Mouse (Mus musculus) T-helper 17 cell (primary cell): ENCODE measurements around the gene Pdzd2.

Experiments used
- in situ Hi-C, 2 experiments: fragments of 300-600 bp; cut with MboI, MseI; formaldehyde crosslinking; loops; 1 replicate in 1 of 2; 2 replicates in 1 of 2; pipeline ENCODE4 v1.15.1; 2025; ENCODE audit warnings: high pct_unique_total_duplicates in 2 of 2

Gene Pdzd2

GRCm38 (mm10) chr15:12435910-12436309 lies 303.8 kb downstream of the Pdzd2 start:
- in situ Hi-C loops, result no loop called here

GRCm38 (mm10) chr15:12433893-12434599 lies 305.7 kb downstream of the Pdzd2 start:
- in situ Hi-C loops, result no loop called here

- in situ Hi-C loops, result no loop called here
These were observed 306.8 kb downstream of the Pdzd2 start for GRCm38 (mm10) chr15:12432879-12433278.

DNA sequence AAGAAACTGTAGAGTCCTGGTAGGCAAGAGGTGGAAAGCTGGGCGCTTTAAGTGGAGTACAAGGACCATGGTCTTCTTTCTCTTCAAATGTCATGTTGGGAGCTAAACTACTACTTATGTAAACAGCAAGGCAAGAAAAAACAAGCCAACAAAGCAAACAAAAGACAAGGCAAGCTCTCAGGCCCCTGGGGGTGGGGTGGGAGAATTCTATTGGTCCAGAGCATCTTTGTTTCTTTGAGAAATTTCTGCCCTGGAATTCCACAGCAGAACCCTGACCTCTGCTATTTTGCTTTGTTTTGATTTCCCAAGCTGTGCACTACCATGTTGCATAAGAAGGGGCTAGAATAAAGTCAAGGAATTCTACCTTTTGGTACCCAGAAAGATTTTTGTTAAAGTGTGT lies 307.4 kb downstream of the Pdzd2 start:
- in situ Hi-C loops, result no loop called here

DNA sequence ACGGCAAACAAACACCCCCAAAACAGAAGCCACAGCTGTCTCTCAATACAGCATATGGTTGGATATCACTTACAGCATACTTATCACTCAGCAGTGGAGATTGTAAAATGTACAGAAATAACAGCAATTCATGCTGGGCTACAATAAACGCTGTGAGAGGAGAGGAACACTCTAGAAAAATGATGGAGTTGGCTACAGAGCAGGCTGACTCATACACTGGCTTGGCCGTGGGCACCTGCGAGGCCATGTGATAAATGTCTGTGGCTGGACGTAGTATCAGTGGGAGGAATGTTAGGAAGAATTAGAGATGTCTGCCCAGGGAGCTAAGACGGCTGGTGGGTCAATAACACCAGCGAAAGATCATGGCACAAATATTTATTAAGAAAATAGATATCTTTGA lies 308.0 kb downstream of the Pdzd2 start:
- in situ Hi-C loops, result no loop called here

- in situ Hi-C loops, result no loop called here
These were observed 308.5 kb downstream of the Pdzd2 start for GRCm38 (mm10) chr15:12431188-12431587.

GRCm38 (mm10) chr15:12430670-12431069 lies 309.1 kb downstream of the Pdzd2 start:
- in situ Hi-C loops, result no loop called here

- in situ Hi-C loops, result no loop called here
These were observed 309.9 kb downstream of the Pdzd2 start for GRCm38 (mm10) chr15:12429572-12430431.

DNA sequence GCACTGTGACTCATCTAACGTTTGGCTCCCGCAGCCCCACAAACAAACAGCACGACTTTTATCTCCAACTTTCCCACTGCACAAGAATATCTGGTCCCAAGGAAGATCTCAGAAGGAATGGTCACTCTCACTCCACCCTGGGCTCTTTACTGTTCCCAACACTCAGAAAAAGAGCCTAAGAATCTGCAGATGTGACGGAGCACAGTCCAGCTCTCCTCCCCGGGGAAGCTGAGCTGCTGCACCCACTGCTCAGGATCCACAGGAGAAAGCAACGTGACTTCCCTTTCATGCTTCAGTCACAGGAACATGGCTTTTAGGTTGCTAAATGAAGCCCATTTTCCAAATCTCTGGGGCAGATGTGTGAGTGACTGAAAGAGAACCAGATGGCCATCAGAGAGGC lies 311.9 kb downstream of the Pdzd2 start:
- in situ Hi-C loops, result no loop called here

GRCm38 (mm10) chr15:12426342-12426741 lies 313.4 kb downstream of the Pdzd2 start:
- in situ Hi-C loops, result no loop called here

- in situ Hi-C loops, result no loop called here
These were observed 314.6 kb downstream of the Pdzd2 start for GRCm38 (mm10) chr15:12425049-12425627.

GRCm38 (mm10) chr15:12424187-12424586 lies 315.5 kb downstream of the Pdzd2 start:
- in situ Hi-C loops, result no loop called here

DNA sequence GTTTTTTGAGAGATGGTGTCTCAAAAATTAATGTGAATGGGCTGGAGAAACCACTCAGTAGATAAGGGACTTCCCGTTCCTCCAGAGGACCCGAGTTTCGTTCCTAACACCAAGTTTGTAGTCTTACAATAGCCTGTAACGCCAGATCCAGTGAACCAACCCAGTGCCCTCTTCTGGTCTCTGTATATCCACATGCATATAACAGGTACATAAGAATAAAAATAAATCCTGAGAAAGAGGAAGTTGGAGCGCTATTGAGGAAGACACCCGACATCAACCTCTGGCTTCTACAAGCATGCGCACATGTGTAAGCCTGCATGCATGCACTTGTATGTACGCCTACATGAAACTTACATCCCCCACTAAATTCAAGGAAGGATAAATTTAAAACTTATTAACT lies 318.8 kb downstream of the Pdzd2 start:
- in situ Hi-C loops, result no loop called here

GRCm38 (mm10) chr15:12420376-12420775 lies 319.3 kb downstream of the Pdzd2 start:
- in situ Hi-C loops, result no loop called here

DNA sequence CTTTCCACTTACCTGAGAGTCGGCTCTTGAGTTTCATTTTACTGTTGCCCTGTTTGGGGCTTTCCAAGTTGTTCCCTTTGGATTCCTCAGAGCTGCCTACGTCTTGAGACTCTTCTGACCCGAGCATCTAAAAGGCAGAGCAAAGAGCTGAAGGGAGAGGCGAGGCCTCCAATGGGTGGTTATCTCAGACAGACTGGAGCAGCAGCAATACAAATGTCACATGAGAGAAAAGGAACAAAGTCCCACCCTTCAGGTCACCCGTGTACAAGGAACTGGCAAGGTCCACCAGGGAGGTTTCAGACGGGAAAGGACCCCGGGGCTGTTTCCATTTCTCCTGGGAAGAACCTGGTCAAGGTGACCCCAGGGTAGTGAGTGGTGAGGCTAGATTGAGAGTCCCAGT lies 320.3 kb downstream of the Pdzd2 start:
- in situ Hi-C loops, result no loop called here

DNA sequence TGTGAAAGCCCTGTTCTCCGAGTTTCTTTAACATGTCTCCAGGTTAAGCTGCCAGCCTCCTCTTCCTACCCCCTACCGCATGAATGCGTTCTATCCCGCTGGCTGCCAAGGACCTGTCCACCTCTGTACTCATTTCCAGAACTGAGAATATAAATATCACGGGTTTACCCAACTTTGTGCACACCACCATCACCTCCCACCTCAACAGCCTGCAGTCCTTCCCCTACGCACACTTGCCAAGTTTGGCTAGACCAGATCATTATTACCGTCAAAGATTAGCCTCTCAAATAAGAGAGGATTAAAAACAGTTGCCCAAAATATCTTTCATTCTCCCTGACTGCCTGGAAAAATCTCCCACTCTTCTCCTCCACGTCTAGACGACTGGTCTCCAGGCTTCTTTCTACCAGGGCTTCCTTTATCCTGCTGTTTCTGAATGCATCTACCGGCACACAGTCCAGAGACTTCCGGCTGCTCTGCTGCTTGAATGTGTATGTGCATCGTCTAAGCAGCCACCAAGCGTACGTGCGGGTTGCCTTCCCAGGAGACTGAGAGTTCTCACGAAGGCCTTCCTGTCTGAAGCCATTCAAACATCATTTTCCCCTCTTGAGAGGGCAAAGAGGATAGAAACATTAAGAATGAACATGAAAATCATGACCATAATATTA lies 324.1 kb downstream of the Pdzd2 start:
- in situ Hi-C loops, result no loop called here

- in situ Hi-C loops, result no loop called here
These were observed 325.0 kb downstream of the Pdzd2 start for GRCm38 (mm10) chr15:12414696-12415095.

- in situ Hi-C loops, result no loop called here
These were observed 331.5 kb downstream of the Pdzd2 start for GRCm38 (mm10) chr15:12408205-12408604.

DNA sequence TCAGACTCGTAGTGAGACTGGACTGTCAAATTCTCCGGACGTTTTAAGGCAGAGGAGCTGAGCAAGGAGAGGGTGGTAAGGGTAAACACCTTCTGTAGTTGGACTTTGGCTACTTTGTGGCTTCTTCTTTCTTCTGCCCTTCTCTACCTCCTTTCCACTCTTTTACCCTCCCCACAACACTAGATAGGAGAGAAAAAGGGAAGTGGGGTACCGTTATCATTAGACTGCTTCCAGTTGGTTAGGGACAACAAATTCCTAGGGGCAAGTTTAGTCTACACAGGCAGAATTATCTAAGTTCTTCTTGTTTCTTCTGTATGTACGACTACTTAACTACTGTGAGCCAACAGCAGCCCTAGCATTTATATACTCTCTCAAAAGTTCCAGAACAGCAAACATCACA lies 334.1 kb downstream of the Pdzd2 start:
- in situ Hi-C loops, result no loop called here

- in situ Hi-C loops, result no loop called here
These were observed 342.7 kb downstream of the Pdzd2 start for GRCm38 (mm10) chr15:12397032-12397431.

GRCm38 (mm10) chr15:12394758-12395157 lies 345.0 kb downstream of the Pdzd2 start:
- in situ Hi-C loops, result no loop called here
